Mouse (Mus musculus) E14TG2a.4 (cell line): ENCODE data around the gene Ddx19a.

Source experiments
- H3K27me3 ChIP-seq: 2 replicates; pipeline ENCODE4 v1.6.1; 2014; ENCODE audit warnings: low read length, control low read depth; ENCODE audit not compliant: insufficient read depth
- H3K36me3 ChIP-seq: 2 replicates; pipeline ENCODE4 v1.6.1; 2014; ENCODE audit warnings: low read length, control low read depth; ENCODE audit not compliant: insufficient read depth
- H3K4me1 ChIP-seq: replicated peaks from 2 replicates; pipeline ENCODE4 v1.6.1; 2014; ENCODE audit warnings: low read depth, low read length, control low read depth
- H3K4me3 ChIP-seq: replicated peaks from 2 replicates; pipeline ENCODE4 v1.5.1; 2014; ENCODE audit warnings: mild to moderate bottlenecking, low read length
- H3K9me3 ChIP-seq: 2 replicates; pipeline ENCODE4 v1.6.1; 2014; ENCODE audit warnings: low read length, control low read depth
- CTCF ChIP-seq: conservative IDR thresholded peaks from 2 replicates; pipeline ENCODE4 v1.5.1; 2014; ENCODE audit warnings: low read length
- NANOG ChIP-seq: IDR thresholded peaks from 2 replicates; pipeline ENCODE4 v1.6.1; 2014; ENCODE audit warnings: borderline replicate concordance, low read length, mixed read lengths
- POU5F1 ChIP-seq: IDR thresholded peaks from 2 replicates; pipeline ENCODE4 v1.6.1; 2014; ENCODE audit warnings: low read length, borderline replicate concordance

The Ddx19a gene

DNA sequence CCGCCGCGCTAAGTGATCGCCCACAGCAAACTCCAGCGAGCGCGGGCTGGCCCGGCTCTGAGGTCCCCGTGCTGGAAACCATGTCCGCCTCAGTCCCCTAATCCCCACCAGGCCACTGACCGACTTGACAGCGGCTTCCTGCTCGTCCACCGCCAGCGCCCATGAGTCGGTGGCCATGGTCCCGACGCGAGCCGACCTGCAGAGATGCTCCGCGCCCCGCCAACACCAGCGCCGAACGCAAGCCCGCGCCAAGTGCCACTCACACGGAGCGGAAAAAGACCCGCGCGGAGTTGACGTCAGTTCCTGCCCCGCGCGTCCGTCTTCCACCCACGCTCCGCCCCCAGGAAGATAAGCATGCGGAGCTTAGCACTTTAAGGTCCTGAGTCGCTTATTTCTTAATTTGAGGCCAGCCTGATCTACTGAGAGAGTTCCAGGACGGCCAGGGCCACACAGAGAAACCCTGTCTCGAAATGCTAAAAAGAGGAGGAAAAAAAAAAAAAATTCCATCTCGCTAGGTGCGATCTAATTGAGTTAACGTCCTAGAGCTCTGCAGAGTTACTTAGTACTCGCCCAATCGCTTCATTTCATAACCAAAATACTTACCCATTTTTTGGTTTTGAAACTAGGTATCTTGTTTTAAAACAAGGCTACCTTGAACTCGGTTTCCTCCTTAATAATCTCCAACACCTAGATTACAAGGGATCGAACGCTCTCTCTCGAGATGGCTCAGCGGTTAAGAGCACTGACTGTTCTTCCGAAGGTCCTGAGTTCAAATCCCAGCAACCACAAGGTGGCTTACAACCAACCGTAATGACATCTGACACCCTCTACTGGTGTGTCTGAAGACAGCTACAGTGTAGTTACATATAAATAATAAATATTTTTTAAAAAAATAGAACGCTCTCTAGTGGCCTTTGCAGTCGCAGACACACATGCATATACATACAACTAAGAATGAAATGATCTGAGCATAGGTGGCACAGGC lies at the start of gene Ddx19a:
Gene Ddx19a, minus strand, starts transcription at position 254 of the 985 bp plus-strand sequence.
- Histone ChIP-seq H3K4me3 (peak within 1 kb of the TSS; percentile 96), H3K36me3 (peaks cover 30% of the 10 kb centered on the region), H3K4me1 (peaks cover 36% of the 10 kb centered on the region), H3K9me3 (no peaks in the 10 kb centered on the region), H3K27me3 (no peaks in the 10 kb centered on the region)
- TF ChIP-seq POU5F1 (no peak), NANOG (no peak), CTCF (no peak)

DNA sequence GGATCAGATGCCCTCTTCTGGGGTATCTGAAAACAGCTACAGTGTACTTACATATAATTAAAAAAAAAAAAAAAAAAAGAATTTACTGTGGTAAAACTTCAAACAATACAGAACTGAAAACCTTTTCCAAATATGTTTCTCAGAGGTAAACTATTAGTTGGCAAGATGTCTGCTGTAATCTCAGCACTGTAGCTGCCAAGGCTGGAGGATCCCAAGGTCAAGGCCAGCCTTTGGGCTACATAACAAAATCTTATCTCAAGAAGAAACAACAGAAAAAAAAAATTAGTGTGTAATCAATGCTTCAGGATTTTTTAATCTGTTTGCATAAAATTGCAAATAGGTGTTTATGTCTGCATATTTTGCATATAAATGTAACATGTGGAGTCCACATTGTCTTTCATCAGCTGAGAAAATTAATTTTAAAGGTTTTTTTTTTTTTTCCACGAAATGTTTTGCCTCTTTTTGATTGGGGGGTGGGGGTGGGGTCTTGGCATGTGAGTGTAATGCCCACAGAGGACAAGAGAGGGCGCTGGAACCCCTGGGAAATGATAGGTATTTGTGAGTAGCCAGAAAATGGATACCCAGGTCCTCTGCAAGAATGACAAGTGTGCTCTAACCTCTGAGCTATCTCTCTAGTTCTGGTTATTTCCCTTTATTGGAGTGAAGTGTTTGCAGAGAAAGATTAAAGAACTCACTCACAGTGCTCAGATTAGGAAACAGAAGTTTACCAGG lies 46.6 kb upstream of the Ddx19a start:
- peak; percentile 82 for TF ChIP-seq CTCF
- TF ChIP-seq NANOG: no peak
- no peak for TF ChIP-seq POU5F1
- no peak overlapping the region for H3K4me3 ChIP-seq
- peaks cover 100% of the 10 kb centered on the region for H3K36me3 ChIP-seq
- peaks cover 24% of the 10 kb centered on the region for H3K4me1 ChIP-seq
- no peaks in the 10 kb centered on the region for H3K9me3 ChIP-seq
- no peaks in the 10 kb centered on the region for H3K27me3 ChIP-seq

DNA sequence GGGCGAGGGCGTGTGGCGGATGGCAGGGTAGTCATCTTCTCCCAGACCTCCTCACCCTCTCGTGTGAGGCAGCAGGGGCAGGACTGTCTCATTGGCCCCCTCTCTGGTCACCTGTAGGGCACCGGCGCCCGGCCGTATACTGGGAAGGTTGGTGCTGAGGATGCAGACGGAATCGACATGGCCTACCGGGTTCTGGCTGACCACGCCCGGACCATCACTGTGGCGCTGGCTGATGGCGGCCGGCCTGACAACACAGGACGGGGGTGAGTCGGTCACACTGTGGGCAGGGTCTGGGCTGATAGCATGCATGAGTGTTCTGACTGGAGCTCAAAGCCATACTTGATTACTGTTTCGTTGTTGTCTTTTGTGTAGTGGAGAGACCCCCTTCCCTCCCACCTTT lies 44.9 kb upstream of the Ddx19a start:
- Histone ChIP-seq H3K36me3 (peaks cover 100% of the 10 kb centered on the region), H3K27me3 (no peaks in the 10 kb centered on the region)

DNA sequence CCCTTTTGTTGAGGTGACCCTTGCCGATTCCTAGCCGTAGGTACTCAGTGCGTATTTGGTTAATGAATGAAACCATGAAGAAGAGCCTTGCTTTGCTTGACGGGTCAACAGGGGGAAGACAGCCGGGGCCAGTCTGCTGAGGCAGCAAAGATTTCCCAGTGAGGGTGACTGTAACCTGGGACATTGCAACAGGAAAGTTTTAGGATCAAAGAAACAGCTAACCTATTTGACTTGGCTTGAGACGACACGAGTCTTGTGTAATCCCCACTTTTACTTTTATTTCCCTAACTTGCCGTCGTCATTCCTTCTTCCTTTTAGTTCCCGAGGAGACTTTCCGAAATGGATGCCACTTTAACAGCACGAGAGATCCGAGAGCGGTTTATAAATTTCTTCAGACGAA lies 39.0 kb upstream of the Ddx19a start:
- Histone ChIP-seq H3K9me3 (no peaks in the 10 kb centered on the region), H3K4me3 (no peak overlapping the region), H3K27me3 (no peaks in the 10 kb centered on the region), H3K4me1 (peaks cover 49% of the 10 kb centered on the region), H3K36me3 (peaks cover 65% of the 10 kb centered on the region)
- no peak for TF ChIP-seq CTCF
- no peak for TF ChIP-seq NANOG
- TF ChIP-seq POU5F1: no peak

More for the DNA sequence above, 44.9 kb upstream of the Ddx19a start:
- no peak for TF ChIP-seq CTCF
- no peak for TF ChIP-seq NANOG
- no peak for TF ChIP-seq POU5F1
- Histone ChIP-seq H3K4me1 (peaks cover 24% of the 10 kb centered on the region), H3K9me3 (no peaks in the 10 kb centered on the region), H3K4me3 (no peak overlapping the region)

DNA sequence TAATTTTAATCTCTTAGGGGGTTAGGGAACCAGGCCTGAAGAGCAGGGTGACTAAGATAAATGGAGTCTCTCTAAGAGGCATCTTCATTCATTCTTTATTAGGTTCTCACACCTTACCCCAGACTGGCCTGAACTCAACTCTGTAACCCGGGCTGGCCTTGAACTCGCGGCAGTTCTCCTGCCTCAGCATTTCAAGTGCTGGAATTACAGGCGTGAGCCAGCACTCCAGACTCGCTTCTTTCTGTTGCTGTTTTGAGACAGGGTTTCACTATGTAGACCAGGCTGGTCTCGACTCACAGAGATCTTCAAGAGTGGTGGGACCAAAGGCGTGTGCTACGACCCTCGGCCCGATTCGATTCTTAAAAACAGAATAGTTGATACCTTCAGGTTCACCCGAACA lies 36.7 kb upstream of the Ddx19a start:
- no peaks in the 10 kb centered on the region for H3K27me3 ChIP-seq
- peaks cover 60% of the 10 kb centered on the region for H3K4me1 ChIP-seq
- H3K4me3 ChIP-seq: peak overlapping the region; percentile 91
- no peaks in the 10 kb centered on the region for H3K9me3 ChIP-seq
- TF ChIP-seq NANOG (no peak), POU5F1 (no peak), CTCF (no peak)
- peaks cover 42% of the 10 kb centered on the region for H3K36me3 ChIP-seq

DNA sequence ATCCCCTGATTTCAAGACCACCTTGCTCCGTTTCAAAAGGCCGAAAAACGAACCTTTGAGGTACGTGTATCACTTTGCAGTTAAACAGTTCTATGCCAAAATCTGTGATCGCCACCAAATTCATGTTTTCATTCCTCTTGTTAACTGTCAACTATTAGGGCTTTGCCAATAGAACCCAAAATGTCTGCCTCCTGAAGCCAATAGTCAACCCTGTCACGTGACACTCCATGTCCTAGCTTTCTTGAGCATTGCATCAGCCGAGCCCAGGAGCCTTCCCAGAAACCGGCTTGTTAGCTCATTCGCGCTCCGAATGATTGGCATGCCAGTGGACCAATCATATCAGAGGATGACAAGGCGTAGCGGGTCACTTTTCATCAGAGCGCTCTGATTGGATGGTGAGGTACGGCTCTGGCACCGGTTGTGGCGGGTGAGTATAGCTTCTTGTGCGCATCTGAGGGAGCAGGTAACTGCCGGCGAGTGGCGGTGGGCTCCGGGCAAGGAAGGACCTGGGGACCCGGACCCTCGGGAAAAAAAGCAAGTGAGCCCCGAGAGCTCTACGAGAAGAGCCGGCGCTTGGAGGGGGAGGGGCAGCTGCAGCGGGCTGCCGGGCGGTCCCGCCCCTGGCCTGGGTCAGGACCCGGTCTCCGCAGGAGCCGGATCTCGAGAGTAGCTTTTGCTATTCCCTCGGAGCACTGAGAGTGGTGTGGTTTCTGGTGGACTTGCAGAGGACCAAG lies 36.0 kb upstream of the Ddx19a start:
- Histone ChIP-seq H3K36me3 (peaks cover 35% of the 10 kb centered on the region), H3K27me3 (no peaks in the 10 kb centered on the region), H3K4me3 (peak overlapping the region; percentile 91), H3K9me3 (no peaks in the 10 kb centered on the region), H3K4me1 (peaks cover 63% of the 10 kb centered on the region)
- TF ChIP-seq POU5F1: no peak
- TF ChIP-seq NANOG: no peak
- TF ChIP-seq CTCF: no peak

DNA sequence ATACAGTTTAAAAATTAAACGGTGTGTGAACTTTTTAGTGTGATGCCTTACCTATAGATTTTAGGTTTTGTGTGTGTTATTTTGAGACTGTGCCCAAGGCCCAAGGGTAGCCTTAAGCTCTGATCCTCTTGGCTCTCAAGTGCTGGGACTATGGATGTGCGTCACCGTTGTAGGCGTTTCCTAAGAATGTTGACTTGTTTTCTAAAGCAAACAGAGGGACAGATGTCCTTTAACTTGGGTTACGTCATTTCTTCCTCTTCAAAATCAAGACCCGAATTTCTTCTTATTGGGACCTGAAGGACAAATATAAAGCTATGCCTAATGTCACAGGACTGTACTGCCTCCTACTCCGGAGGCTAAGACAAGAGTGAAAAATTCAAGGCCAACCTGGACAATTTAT lies 35.3 kb upstream of the Ddx19a start, which contains the start of gene Aars:
Gene Aars, plus strand, starts transcription at position 229 of the 400 bp plus-strand sequence.
- no peak for TF ChIP-seq CTCF
- TF ChIP-seq NANOG: no peak
- TF ChIP-seq POU5F1: no peak
- H3K27me3 ChIP-seq: no peaks in the 10 kb centered on the region
- peaks cover 68% of the 10 kb centered on the region for H3K4me1 ChIP-seq
- no peaks in the 10 kb centered on the region for H3K9me3 ChIP-seq
- H3K36me3 ChIP-seq: peaks cover 28% of the 10 kb centered on the region
- peak within 1 kb of the TSS; percentile 91 for H3K4me3 ChIP-seq

DNA sequence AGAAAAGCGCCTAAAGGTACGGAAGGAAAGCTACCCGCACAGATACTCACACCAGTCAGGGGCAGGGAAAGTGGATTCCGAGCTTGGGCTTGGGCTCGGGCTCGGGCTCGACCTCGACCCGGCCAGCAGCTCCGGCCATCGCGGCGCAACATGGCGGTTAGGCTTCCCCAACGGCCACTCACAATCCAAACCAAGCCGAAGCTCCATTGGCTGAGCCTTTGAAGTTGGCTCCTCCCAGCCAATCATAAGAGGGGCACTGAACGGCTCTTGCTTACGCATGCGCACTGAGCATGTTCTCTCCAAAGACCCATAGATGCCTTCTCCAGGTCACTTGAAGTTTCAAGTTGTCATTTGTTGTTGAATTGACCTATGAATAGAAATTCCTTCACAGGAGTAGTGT lies 34.0 kb upstream of the Ddx19a start, which contains the start of gene Ddx19b:
Gene Ddx19b, minus strand, starts transcription at position 180 of the 400 bp plus-strand sequence.
- no peaks in the 10 kb centered on the region for H3K27me3 ChIP-seq
- TF ChIP-seq POU5F1 (no peak), NANOG (peak; percentile 67)
- H3K4me3 ChIP-seq: peak within 1 kb of the TSS; percentile 75
- H3K9me3 ChIP-seq: no peaks in the 10 kb centered on the region
- H3K4me1 ChIP-seq: peaks cover 69% of the 10 kb centered on the region
- peaks cover 15% of the 10 kb centered on the region for H3K36me3 ChIP-seq
